Mouse (Mus musculus): ENCODE measurements around the gene D630003M21Rik. TPM values are rescaled to one million over a fixed set of nuclear protein-coding genes. Genes with fewer than 3 reads are reported as not detected.

Gene D630003M21Rik
- polyA plus RNA-seq, 1 experiment from 2014 or later, result 0.67 TPM

DNA sequence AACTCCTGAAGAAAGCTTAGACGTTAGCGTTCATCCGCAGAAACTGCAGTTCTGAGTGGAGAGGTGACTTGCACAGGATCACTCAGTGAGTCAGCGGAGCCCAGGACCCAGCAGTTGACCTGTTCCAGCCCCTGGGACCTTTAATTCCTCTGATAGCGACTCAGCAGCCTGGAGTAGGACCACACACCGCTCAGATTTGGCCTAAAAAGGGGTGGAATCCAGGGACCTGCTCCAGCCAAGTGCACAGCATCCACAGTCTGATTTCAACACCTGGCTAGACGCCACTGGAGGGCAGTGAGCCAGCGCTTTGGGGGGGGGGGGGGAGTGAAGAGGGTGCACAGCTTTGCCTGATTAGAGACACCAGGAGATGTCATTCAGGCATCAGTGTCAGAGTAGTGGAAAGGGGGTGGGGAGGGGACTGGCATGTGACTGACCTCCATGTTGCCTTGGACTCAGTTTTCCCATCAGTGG is 60.2 kb downstream of the D630003M21Rik start:
- H3K27me3 ChIP-seq (ENCODE audit: insufficient read depth, low read length), result no peaks in the 10 kb centered on the region
- ATAC-seq (peak; percentile 78), DNase-seq (peak; percentile 77)
- H3K36me3 ChIP-seq (replicated peaks; ENCODE audit: insufficient read depth, low read length), result no peaks in the 10 kb centered on the region
- TF ChIP-seq EP300 (IDR thresholded peaks at IDR 0.05; ENCODE audit: low read depth), result no peak
- TF ChIP-seq CTCF (IDR thresholded peaks at IDR 0.05; ENCODE audit: low read depth), result no peak
- 55% methylated on average over 8 of the region's 8 CpGs for WGBS (ENCODE audit: insufficient replicate concordance)
- no peak overlapping the region for H3K4me2 ChIP-seq (ENCODE audit: low read depth, low read length)
- peaks cover 39% of the 10 kb centered on the region for H3K4me1 ChIP-seq (ENCODE audit: insufficient read depth)
- H3K9ac ChIP-seq (replicated peaks), result no peak overlapping the region
- no peaks in the 10 kb centered on the region for H3K9me3 ChIP-seq (ENCODE audit: low read length)
- H3K4me3 ChIP-seq (ENCODE audit: low read depth, low read length), result no peak overlapping the region
- H3K27ac ChIP-seq (ENCODE audit: low read depth), result peak overlapping the region; percentile 44; the same call in 1 of the 2 replicates

DNA sequence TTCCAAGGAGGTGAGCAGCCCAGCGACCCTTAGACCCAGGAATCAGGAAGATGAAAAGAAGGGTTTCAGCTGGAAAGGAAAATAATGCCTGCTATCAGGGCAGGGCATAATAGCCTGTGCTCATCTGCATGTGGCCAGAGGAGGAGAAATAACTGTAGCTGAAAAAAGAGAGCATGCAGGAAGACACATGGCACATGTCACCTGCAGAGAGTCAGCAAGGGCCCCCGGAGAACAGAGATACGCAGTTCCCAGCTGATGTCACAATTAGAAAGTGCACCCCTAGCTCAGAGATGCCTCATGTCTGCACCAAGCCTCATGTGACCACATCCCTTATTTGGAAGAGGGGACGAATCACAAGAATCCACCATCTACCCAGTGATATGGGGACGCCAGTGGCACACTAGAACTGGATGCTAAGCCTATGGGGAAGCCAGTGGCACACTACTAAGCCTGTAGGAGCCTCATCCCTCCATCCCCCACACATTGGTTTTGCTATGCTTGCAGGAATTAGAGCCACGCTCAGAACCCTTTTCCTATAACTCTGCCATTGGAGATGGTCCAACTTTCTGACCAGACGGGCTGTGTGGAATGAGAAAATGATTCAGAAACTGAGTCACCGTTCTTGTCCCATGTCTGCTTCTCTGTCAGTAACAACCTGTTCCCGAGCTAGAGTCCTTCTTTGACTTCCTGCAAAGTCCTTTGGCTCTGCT is 61.4 kb downstream of the D630003M21Rik start:
- TF ChIP-seq CTCF (IDR thresholded peaks at IDR 0.05; ENCODE audit: low read depth) (no peak), EP300 (IDR thresholded peaks at IDR 0.05; ENCODE audit: low read depth) (no peak)
- WGBS (ENCODE audit: insufficient replicate concordance), result 54% methylated on average over 9 of the region's 9 CpGs
- no peak overlapping the region for H3K9ac ChIP-seq (replicated peaks)
- no peaks in the 10 kb centered on the region for H3K27me3 ChIP-seq (ENCODE audit: insufficient read depth, low read length)
- H3K36me3 ChIP-seq (replicated peaks; ENCODE audit: insufficient read depth, low read length), result no peaks in the 10 kb centered on the region
- H3K9me3 ChIP-seq (ENCODE audit: low read length), result no peaks in the 10 kb centered on the region
- H3K4me1 ChIP-seq (ENCODE audit: insufficient read depth), result peaks cover 44% of the 10 kb centered on the region
- no peak for DNase-seq
- H3K27ac ChIP-seq (ENCODE audit: low read depth), result peak overlapping the region; percentile 77
- ATAC-seq, result no peak
- no peak overlapping the region for H3K4me3 ChIP-seq (ENCODE audit: low read depth, low read length)
- no peak overlapping the region for H3K4me2 ChIP-seq (ENCODE audit: low read depth, low read length)

DNA sequence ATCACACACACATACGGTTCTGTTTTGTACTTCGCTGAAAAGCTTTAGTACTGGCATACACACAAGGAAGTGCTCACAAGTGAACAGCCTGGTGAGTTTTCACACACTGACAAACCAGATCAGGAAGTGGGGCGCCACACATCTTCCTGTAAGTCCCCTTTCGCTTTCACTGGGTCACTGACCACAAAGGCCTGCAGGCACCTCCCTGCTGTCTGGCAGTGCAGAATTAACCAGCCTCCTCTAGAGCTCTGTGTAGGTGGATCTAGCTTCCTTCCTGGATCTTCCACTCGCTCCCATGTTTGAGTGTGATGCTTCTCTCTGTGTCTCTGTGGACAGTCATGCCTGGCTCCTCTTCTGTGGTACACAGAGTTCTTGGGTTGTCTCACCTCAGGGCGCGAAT is 62.4 kb downstream of the D630003M21Rik start:
- peak overlapping the region; percentile 77 for H3K27ac ChIP-seq (ENCODE audit: low read depth)
- ATAC-seq (peak; percentile 41), DNase-seq (peak; percentile 64)
- no peak overlapping the region for H3K9ac ChIP-seq (replicated peaks)
- H3K4me3 ChIP-seq (ENCODE audit: low read depth, low read length), result no peak overlapping the region
- peaks cover 51% of the 10 kb centered on the region for H3K4me1 ChIP-seq (ENCODE audit: insufficient read depth)
- H3K27me3 ChIP-seq (ENCODE audit: insufficient read depth, low read length), result no peaks in the 10 kb centered on the region
- 30% methylated on average over 7 of the region's 7 CpGs for WGBS (ENCODE audit: insufficient replicate concordance)
- no peak for TF ChIP-seq CTCF (IDR thresholded peaks at IDR 0.05; ENCODE audit: low read depth)
- TF ChIP-seq EP300 (IDR thresholded peaks at IDR 0.05; ENCODE audit: low read depth), result peak; percentile 49; the same call in 1 of the 2 replicates
- no peaks in the 10 kb centered on the region for H3K9me3 ChIP-seq (ENCODE audit: low read length)
- H3K4me2 ChIP-seq (ENCODE audit: low read depth, low read length), result peak overlapping the region; percentile 36
- H3K36me3 ChIP-seq (replicated peaks; ENCODE audit: insufficient read depth, low read length), result no peaks in the 10 kb centered on the region

DNA sequence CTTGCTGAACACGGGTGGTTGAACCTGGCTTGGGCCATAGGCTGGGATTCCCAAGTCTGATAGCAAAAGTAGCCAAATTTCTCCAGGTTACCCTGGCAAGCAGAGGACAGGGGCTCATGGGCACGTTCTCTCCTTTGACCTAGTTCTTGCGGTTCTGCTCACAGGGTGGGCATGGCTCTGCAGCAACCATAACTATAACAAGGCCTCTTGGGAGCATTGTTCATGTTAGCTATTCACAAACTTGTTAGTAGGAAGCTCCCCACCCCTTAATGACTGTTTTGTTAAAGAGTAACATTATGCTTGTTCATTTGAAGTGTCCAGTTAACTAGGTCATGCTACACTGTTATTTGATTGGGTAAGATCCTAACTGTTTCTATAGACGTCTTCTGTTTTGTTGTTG is 63.2 kb downstream of the D630003M21Rik start:
- Histone ChIP-seq H3K4me2 (ENCODE audit: low read depth, low read length) (no peak overlapping the region), H3K9ac (replicated peaks) (no peak overlapping the region), H3K9me3 (ENCODE audit: low read length) (no peaks in the 10 kb centered on the region), H3K27me3 (ENCODE audit: insufficient read depth, low read length) (no peaks in the 10 kb centered on the region), H3K4me1 (ENCODE audit: insufficient read depth) (peaks cover 59% of the 10 kb centered on the region), H3K36me3 (replicated peaks; ENCODE audit: insufficient read depth, low read length) (no peaks in the 10 kb centered on the region), H3K4me3 (ENCODE audit: low read depth, low read length) (no peak overlapping the region), H3K27ac (ENCODE audit: low read depth) (peak overlapping the region; percentile 52)
- no peak for DNase-seq
- no peak for TF ChIP-seq CTCF (IDR thresholded peaks at IDR 0.05; ENCODE audit: low read depth)
- no peak for TF ChIP-seq EP300 (IDR thresholded peaks at IDR 0.05; ENCODE audit: low read depth)
- 73% methylated on average over 4 of the region's 4 CpGs for WGBS (ENCODE audit: insufficient replicate concordance)
- no peak for ATAC-seq

DNA sequence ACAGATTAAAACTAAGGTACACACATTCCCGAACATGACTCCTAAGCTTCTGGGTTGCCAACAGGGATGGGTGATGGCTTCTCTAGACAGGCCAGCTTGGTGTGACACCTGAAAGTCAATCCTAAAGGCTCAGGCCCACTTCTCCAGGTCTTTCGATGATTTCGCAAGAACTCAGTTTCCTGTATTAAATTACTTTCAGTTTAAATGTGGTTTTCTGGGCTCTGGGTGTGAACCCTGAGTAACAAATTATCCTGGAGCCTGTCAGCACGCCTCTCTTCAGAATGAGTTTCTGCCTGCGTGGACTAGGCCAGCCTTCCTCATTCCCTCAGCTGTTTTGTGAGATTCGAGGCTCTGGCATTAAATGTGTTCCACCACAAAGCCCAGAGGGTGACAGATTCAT is 66.0 kb downstream of the D630003M21Rik start:
- WGBS (ENCODE audit: insufficient replicate concordance), result 37% methylated on average over 6 of the region's 6 CpGs
- H3K4me1 ChIP-seq (ENCODE audit: insufficient read depth), result peaks cover 63% of the 10 kb centered on the region
- no peak for DNase-seq
- TF ChIP-seq EP300 (IDR thresholded peaks at IDR 0.05; ENCODE audit: low read depth), result no peak
- no peak for TF ChIP-seq CTCF (IDR thresholded peaks at IDR 0.05; ENCODE audit: low read depth)
- H3K27me3 ChIP-seq (ENCODE audit: insufficient read depth, low read length), result no peaks in the 10 kb centered on the region
- no peak overlapping the region for H3K4me2 ChIP-seq (ENCODE audit: low read depth, low read length)
- ATAC-seq, result no peak
- no peaks in the 10 kb centered on the region for H3K36me3 ChIP-seq (replicated peaks; ENCODE audit: insufficient read depth, low read length)
- peak overlapping the region; percentile 81; the same call in 1 of the 2 replicates for H3K27ac ChIP-seq (ENCODE audit: low read depth)
- H3K4me3 ChIP-seq (ENCODE audit: low read depth, low read length), result no peak overlapping the region
- H3K9me3 ChIP-seq (ENCODE audit: low read length), result no peaks in the 10 kb centered on the region
- H3K9ac ChIP-seq (replicated peaks), result no peak overlapping the region

DNA sequence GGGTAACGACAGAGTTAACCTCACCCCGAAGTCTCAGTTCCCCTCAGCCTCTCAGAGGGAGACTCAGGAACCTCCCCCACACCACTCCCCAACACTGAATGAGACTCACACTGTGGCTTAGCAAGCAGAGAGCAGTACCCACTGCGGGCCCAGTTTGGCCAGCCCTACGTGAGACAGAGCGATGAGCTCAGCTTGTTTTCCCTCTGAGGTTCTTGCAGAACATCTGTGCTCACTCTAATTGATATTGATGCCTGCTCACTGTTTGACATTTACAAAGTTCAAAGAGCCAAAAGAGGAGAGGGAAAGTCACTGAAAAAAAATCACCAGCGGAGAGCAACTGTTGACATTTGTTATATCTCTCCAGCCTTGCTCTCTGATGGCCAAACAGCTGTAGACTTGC is 67.3 kb downstream of the D630003M21Rik start:
- Histone ChIP-seq H3K9ac (replicated peaks) (0 out of 2 replicates have a peak overlapping the region, but pooled peaks have one; percentile 5), H3K27me3 (ENCODE audit: insufficient read depth, low read length) (no peaks in the 10 kb centered on the region), H3K9me3 (ENCODE audit: low read length) (no peaks in the 10 kb centered on the region), H3K27ac (ENCODE audit: low read depth) (peak overlapping the region; percentile 81), H3K4me1 (ENCODE audit: insufficient read depth) (peaks cover 57% of the 10 kb centered on the region), H3K4me3 (ENCODE audit: low read depth, low read length) (no peak overlapping the region), H3K4me2 (ENCODE audit: low read depth, low read length) (no peak overlapping the region), H3K36me3 (replicated peaks; ENCODE audit: insufficient read depth, low read length) (no peaks in the 10 kb centered on the region)
- ATAC-seq (peak; percentile 81), DNase-seq (no peak)
- TF ChIP-seq CTCF (IDR thresholded peaks at IDR 0.05; ENCODE audit: low read depth) (no peak), EP300 (IDR thresholded peaks at IDR 0.05; ENCODE audit: low read depth) (no peak)
- 57% methylated on average over 6 of the region's 6 CpGs for WGBS (ENCODE audit: insufficient replicate concordance)
